Mouse (Mus musculus): Measurements from ENCODE around the gene Cldn24.
A peak's percentile ranks its signal among the peaks of the same experiment; 100 is the strongest.

Gene Cldn24

GRCm38 (mm10) chr8:47832616-47833015, 10.7 kb downstream of the Cldn24 start:
- DNase-seq (ENCODE audit: low spot score), result no peak

- DNase-seq (ENCODE audit: low spot score), result no peak
These were observed 12.0 kb downstream of the Cldn24 start for GRCm38 (mm10) chr8:47833944-47834343.

DNA sequence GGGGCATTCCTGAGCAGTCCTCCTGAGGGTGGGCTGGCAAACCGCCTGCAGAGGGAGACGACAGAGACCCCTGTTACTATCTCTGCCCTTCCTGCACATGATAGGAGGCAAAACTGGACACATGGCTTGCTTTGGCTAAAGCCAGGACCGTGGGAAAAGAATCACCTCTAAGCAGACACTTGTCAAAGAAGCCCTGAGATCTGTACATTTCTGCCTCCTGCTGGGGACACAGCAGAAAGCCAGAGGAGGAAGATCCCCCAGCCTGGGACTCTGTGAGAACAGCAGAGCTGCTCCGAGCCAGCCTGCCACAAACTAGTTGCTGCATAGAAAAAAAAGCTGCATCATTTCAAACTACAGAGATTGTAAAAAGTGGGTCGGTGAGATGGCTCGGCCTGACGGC, 21.1 kb downstream of the Cldn24 start:
- DNase-seq (ENCODE audit: low spot score), result no peak

GRCm38 (mm10) chr8:47843651-47844050, 21.7 kb downstream of the Cldn24 start:
- no peak for DNase-seq (ENCODE audit: low spot score)

DNA sequence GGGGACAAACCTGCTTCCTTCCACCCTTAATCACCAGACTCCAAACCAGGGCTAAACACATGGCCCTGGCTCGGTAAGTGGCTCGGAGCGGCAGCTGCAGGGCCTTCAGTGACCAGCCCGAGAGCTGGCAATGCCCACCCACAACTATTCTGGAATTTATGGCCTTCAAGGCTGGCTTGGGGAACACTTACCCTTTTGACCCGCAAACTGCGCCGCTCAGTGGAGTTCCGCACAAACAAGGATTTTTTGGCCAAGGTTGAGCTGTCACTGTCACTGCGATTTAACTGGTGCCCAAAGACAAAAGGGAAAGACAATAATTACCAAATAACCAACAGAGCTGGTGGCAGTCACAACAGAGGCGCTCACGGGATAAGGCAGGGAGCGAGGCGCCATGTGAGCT, 24.0 kb downstream of the Cldn24 start:
- DNase-seq (ENCODE audit: low spot score), result no peak

DNA sequence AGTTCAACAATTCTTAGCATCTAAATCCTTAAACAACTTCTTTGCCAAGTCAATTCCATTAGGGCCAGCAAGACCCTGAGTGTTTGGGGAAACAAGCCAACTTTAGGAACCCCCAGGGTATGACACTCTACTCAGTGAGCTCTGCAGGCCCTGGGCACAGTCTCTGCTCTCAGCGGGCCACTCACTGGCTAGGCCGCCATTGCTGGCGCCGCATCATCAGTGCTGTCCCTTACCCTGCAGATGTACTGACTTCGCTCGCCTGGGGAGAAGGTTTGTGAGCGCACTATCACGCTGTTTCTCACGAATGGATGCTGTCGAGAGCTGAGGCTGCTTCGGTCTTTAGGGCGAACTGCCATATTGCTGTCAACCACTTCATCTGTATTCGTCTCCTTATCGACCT, 25.2 kb downstream of the Cldn24 start:
- DNase-seq (ENCODE audit: low spot score), result no peak

GRCm38 (mm10) chr8:47847931-47848330, 26.0 kb downstream of the Cldn24 start:
- DNase-seq (ENCODE audit: low spot score), result no peak

GRCm38 (mm10) chr8:47849842-47850241, 27.9 kb downstream of the Cldn24 start:
- DNase-seq (ENCODE audit: low spot score), result no peak

- DNase-seq (ENCODE audit: low spot score), result peak; percentile 63
These were observed 30.0 kb downstream of the Cldn24 start for GRCm38 (mm10) chr8:47851824-47852502.

GRCm38 (mm10) chr8:47852737-47853136, 30.8 kb downstream of the Cldn24 start:
- DNase-seq (ENCODE audit: low spot score), result no peak

DNA sequence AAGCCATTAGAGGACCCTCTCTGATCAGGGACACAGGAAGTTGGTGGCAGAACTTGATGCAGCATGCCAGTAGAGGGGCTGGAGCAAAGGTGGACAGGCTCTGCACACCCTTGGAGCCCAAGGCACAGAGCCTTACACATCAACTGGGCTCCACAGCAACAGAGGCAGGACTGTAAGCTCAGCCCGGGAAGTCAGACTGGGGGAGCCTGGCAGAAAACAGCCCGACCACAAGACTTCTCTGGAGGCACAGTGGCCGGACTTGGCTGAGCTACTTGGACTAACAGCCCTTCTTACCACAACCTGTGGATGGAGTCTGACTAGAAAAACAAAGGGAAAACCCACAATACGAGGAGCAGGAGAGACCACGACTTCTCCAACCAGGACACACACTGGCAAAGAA, 31.4 kb downstream of the Cldn24 start:
- no peak for DNase-seq (ENCODE audit: low spot score)

DNA sequence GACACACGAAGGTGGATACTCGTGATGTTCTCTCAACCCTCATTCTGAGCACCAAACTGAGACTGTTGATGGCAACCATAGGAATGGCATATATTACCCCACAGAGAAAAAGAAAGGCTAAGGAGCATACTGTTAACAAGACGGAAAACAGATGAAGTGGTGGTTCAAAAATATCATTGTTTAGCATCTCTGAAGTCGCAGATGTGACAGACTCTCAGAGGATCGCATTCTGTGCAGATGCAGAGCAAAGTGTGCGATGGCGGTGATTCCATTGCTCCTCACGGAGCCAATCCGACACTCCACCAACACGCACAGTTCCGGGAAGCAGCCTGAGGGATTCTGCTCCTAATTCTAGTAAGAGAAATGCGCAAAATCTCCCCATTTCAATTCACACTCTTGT, 37.3 kb downstream of the Cldn24 start:
- no peak for DNase-seq (ENCODE audit: low spot score)

- no peak for DNase-seq (ENCODE audit: low spot score)
These were observed 44.6 kb downstream of the Cldn24 start for GRCm38 (mm10) chr8:47866568-47866967.

DNA sequence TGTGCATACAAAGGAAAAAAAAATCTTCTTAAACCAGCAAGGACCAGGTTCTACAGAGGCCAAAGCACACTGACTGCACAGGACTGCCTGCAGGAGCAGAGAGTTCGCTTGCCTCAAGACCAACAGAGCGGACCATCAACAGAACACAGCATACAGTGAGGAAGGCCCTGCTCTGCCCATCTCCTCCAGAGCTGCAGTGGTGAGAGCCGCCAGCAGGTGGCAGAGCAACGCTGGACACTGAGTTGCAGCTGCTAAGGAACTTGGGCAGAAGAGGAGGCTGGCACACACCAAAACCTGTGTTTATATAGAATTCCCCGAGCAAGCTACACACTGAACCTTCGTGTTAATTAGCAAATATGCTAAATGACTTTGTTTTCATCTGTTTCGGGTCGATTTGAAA, 45.1 kb downstream of the Cldn24 start:
- DNase-seq (ENCODE audit: low spot score), result peak; percentile 76
